Mouse (Mus musculus): Measurements from ENCODE around the gene Nox4. TPM values are rescaled to one million over a fixed set of nuclear protein-coding genes. Genes with fewer than 3 reads are reported as not detected.
"Not testable (repeated sequence)": the region's sequence is repeated elsewhere in the genome, so short reads cannot be mapped to it uniquely, and the experiment has no call there.

The Nox4 gene
- polyA plus RNA-seq, 1 experiment, result 0.17 TPM

- Histone ChIP-seq H3K4me1 (ENCODE audit: control insufficient read depth, insufficient read depth, low read length) (no peaks in the 10 kb centered on the region), H3K27ac (ENCODE audit: insufficient read depth, low read length) (no peak overlapping the region), H3K4me3 (ENCODE audit: insufficient read depth, low read length) (no peak overlapping the region)
- no peak for TF ChIP-seq POLR2A (IDR thresholded peaks at IDR 0.05; ENCODE audit: extremely low read depth, insufficient read depth, low read length)
- no peak for TF ChIP-seq CTCF (IDR thresholded peaks at IDR 0.05; ENCODE audit: extremely low read depth, insufficient read depth, low read length)
Measured at GRCm38 (mm10) chr7:87369131-87369530, 123.2 kb downstream of the Nox4 start.

- no peak for TF ChIP-seq CTCF (IDR thresholded peaks at IDR 0.05; ENCODE audit: extremely low read depth, insufficient read depth, low read length)
- TF ChIP-seq POLR2A (IDR thresholded peaks at IDR 0.05; ENCODE audit: extremely low read depth, insufficient read depth, low read length), result no peak
- Histone ChIP-seq H3K4me3 (ENCODE audit: insufficient read depth, low read length) (no peak overlapping the region), H3K27ac (ENCODE audit: insufficient read depth, low read length) (no peak overlapping the region), H3K4me1 (ENCODE audit: control insufficient read depth, insufficient read depth, low read length) (no peaks in the 10 kb centered on the region)
Measured at GRCm38 (mm10) chr7:87370789-87371188, 124.9 kb downstream of the Nox4 start.

DNA sequence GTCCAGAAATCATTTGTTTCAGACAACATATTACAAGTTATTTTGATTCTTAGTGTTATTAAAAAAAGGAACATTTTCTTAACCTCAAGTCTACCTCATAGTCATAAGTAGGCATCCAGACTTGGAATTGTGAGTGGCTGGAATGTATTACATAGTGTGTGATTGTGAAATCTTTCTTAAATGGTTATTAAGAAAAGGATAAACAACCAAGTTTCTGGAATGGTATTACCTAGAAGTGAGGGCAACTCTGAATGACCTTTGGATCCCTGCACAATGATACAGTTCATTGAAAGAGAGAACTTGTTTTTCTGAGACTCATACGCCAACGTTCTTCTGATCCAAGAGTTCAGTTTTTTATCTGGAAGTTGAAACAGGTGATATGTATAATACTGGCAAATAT lies 125.4 kb downstream of the Nox4 start:
- H3K27ac ChIP-seq (ENCODE audit: insufficient read depth, low read length), result no peak overlapping the region
- H3K4me3 ChIP-seq (ENCODE audit: insufficient read depth, low read length), result no peak overlapping the region
- TF ChIP-seq CTCF (IDR thresholded peaks at IDR 0.05; ENCODE audit: extremely low read depth, insufficient read depth, low read length), result no peak
- no peak for TF ChIP-seq POLR2A (IDR thresholded peaks at IDR 0.05; ENCODE audit: extremely low read depth, insufficient read depth, low read length)
- H3K4me1 ChIP-seq (ENCODE audit: control insufficient read depth, insufficient read depth, low read length), result no peaks in the 10 kb centered on the region

DNA sequence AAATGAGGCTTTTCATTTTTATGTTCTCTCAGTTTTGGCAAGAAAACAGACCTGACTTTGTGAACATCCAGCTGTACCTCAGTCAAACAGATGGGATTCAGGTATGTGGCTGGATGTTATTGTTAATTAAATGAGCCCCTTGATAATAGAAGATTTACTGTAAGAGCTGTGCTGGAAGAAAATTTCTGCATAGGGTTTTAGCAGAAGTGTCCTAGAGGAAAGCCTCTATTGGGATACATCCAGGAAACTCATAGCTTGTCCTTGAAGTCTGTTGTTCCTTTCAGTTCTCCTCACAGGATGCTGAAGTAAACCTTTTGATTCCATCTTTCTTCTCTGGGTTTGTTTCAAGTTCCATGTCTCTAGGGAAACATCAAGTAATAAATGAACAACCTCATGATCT lies 128.4 kb downstream of the Nox4 start:
- no peaks in the 10 kb centered on the region for H3K4me1 ChIP-seq (ENCODE audit: control insufficient read depth, insufficient read depth, low read length)
- no peak for TF ChIP-seq CTCF (IDR thresholded peaks at IDR 0.05; ENCODE audit: extremely low read depth, insufficient read depth, low read length)
- no peak for TF ChIP-seq POLR2A (IDR thresholded peaks at IDR 0.05; ENCODE audit: extremely low read depth, insufficient read depth, low read length)
- H3K27ac ChIP-seq (ENCODE audit: insufficient read depth, low read length), result no peak overlapping the region
- H3K4me3 ChIP-seq (ENCODE audit: insufficient read depth, low read length), result no peak overlapping the region

DNA sequence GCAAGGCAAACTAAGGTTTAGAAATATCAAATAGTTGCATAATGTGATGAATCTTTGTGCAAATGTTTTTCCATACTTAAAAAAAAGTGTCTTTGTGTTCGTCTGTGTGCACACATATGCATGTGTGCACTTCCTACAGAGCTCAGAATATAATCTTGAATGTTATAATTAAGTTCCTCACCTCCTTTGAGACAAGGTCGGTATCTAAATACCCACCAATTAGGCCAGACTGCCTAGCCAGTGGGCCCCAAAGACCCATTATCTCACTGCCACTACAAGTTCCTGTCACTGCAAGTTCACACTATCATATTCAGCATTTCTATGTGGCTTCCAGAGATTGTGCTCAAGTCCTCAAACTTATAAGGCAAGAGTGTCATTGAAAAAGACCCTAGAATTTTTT lies 129.0 kb downstream of the Nox4 start:
- TF ChIP-seq POLR2A (IDR thresholded peaks at IDR 0.05; ENCODE audit: extremely low read depth, insufficient read depth, low read length) (no peak), CTCF (IDR thresholded peaks at IDR 0.05; ENCODE audit: extremely low read depth, insufficient read depth, low read length) (no peak)
- no peak overlapping the region for H3K4me3 ChIP-seq (ENCODE audit: insufficient read depth, low read length)
- no peaks in the 10 kb centered on the region for H3K4me1 ChIP-seq (ENCODE audit: control insufficient read depth, insufficient read depth, low read length)
- H3K27ac ChIP-seq (ENCODE audit: insufficient read depth, low read length), result no peak overlapping the region

GRCm38 (mm10) chr7:87397023-87397422 lies 151.1 kb downstream of the Nox4 start:
- Histone ChIP-seq H3K4me1 (ENCODE audit: control insufficient read depth, insufficient read depth, low read length) (no peaks in the 10 kb centered on the region), H3K4me3 (ENCODE audit: insufficient read depth, low read length) (no peak overlapping the region), H3K27ac (ENCODE audit: insufficient read depth, low read length) (no peak overlapping the region)
- TF ChIP-seq CTCF (IDR thresholded peaks at IDR 0.05; ENCODE audit: extremely low read depth, insufficient read depth, low read length) (no peak), POLR2A (IDR thresholded peaks at IDR 0.05; ENCODE audit: extremely low read depth, insufficient read depth, low read length) (no peak)

DNA sequence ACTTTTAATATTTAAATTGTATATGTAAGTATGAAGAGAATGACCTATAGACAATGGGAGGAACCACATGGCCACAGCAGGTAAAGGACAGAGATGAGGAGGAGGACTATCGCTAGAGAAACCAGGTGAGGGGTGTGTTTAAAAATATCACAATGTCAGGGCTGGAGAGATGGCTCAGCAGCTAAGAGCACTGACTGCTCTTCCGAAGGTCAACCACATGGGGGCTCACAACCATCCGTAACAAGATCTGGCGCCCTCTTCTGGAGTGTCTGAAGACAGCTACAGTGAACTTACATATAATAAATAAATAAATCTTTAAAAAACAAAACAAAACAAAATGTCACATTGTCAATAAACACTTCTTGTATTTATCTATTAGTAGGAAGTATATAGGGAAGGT lies 165.5 kb downstream of the Nox4 start:
- not testable (repeated sequence) for H3K27ac ChIP-seq (ENCODE audit: insufficient read depth, low read length); H3K4me1 ChIP-seq (ENCODE audit: control insufficient read depth, insufficient read depth, low read length); H3K4me3 ChIP-seq (ENCODE audit: insufficient read depth, low read length)

DNA sequence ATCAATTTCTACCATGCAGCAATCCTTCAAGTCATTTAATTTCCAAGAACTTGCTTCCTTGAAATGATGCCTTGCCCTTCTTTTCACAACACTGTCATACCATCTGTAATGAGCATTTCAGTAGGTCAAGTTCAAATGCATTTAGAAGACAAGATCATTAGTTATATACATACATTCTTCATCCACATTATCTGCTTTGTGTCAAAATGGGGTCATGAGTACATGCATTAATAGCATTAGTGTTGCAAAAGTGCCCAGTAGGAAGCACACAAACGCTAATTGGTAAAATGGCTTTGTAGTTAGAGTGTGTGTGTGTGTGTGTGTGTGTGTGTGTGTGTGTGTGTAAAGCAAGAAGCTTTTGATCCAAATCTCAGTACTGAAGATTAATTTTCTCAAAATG lies 167.4 kb downstream of the Nox4 start:
- Histone ChIP-seq H3K4me1 (ENCODE audit: control insufficient read depth, insufficient read depth, low read length) (no peaks in the 10 kb centered on the region), H3K27ac (ENCODE audit: insufficient read depth, low read length) (no peak overlapping the region), H3K4me3 (ENCODE audit: insufficient read depth, low read length) (no peak overlapping the region)
- TF ChIP-seq CTCF (IDR thresholded peaks at IDR 0.05; ENCODE audit: extremely low read depth, insufficient read depth, low read length) (no peak), POLR2A (IDR thresholded peaks at IDR 0.05; ENCODE audit: extremely low read depth, insufficient read depth, low read length) (no peak)

Other genes with a start within 250 kb of the Nox4 start
- not detected in 2 replicates for gene Vmn2r79, start 250.0 kb upstream of the Nox4 start, polyA plus RNA-seq (2012; rRNA removed)
- 0.02 and 0.04 TPM in 2 replicates for gene Tyr, start 247.4 kb downstream of the Nox4 start, polyA plus RNA-seq (2012; rRNA removed)

Measured in cortical plate, adult 2 months (tissue).